Mouse (Mus musculus): Measurements from ENCODE around the gene Tiam1.

DNA sequence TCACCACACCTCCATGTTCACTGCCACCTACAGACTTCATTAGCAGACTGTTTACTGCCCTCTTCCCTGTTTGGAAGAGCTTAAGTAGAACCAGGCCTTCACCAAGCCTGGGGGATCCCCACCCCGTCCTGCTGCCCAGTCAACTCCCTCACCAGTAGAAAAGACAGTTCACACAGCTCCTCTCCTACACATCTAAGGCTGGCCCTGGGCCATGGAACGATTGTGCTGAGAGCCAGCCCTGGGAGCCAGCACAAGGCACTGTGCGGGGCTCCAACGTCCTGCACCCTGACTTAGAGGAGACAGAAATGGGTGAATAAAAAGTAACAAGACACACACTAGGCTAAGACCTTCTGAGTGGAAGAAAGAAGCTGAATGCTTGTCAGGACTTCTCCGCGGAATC, 20.5 kb downstream of the Tiam1 start:
- TF ChIP-seq EP300 (IDR thresholded peaks at IDR 0.05; ENCODE audit: low read depth) (no peak), CTCF (IDR thresholded peaks at IDR 0.05; ENCODE audit: low read depth) (no peak)

Data from liver, embryonic 14.5 days (tissue).